Mouse (Mus musculus): ENCODE results near the gene Tdpoz2.
"Not testable (repeated sequence)": the region's sequence is repeated elsewhere in the genome, so short reads cannot be mapped to it uniquely, and the experiment has no call there.

The Tdpoz2 gene

DNA sequence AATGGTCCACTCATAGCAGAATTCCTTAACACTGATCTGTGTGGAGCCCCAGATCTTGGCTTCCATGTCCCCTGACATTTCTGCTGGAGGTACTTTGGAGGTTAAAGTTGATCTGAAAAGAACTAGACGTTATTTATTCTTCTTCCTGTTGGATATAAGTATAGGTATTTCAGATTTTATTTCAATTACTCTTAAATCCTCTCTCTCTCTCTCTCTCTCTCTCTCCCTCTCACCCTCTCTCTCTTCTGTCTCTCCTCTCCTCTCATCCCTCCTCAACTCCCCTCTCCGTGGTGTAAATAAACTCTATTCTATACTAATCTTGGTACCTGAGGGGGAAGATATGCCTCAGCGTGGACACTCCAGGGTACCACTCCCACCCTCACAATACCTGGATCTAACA is at the start of gene Tdpoz2:
Gene Tdpoz2 (minus strand): TSS at position 101 of the 400 bp plus-strand sequence.
- DNase-seq: no peak

DNA sequence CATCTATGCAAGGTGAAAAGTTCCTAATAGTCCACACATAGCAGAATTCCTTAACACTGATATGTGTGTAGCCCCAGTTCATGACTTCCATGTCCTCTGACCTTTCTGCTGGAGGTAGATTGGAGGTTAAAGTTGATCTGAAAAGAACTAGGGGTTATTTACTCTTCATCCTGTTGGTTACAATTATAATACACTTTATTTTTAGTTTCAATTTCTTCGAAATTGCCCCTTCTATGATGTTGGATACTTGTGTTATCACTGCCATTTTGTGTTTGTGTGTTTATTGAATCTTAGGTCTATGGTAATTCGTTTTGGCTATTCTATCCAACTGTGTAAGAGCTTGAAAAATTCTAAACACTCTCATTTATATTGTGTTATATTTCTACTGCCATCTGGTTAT is 40.5 kb upstream of the Tdpoz2 start, which contains the start of gene Gm37596:
Gene Gm37596 (minus strand): TSS at position 101 of the 400 bp plus-strand sequence.
- DNase-seq: not testable (repeated sequence)

DNA sequence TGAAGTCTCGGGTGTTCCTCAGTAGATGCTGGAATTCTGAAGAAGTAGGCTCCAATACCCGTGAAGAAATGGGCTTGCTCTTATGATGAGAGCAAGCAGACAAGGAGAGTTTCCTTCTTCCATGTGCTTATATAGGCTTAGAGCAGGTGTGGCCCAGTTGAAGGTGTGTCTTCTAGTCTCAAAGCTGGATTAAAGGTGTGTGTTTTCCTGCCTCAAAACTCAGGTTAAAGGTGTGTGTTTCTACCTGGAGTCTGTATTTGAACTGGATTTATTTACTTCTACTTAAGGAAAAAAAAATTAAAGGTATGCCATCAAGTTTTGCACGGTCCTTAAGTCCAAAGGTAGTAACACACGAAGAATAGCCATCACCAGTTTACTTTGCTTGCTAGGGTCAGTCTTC is 23.7 kb upstream of the Tdpoz2 start, which contains the start of gene Tdpoz1:
Gene Tdpoz1 (minus strand): TSS at position 101 of the 400 bp plus-strand sequence.
- DNase-seq: not testable (repeated sequence)

DNA sequence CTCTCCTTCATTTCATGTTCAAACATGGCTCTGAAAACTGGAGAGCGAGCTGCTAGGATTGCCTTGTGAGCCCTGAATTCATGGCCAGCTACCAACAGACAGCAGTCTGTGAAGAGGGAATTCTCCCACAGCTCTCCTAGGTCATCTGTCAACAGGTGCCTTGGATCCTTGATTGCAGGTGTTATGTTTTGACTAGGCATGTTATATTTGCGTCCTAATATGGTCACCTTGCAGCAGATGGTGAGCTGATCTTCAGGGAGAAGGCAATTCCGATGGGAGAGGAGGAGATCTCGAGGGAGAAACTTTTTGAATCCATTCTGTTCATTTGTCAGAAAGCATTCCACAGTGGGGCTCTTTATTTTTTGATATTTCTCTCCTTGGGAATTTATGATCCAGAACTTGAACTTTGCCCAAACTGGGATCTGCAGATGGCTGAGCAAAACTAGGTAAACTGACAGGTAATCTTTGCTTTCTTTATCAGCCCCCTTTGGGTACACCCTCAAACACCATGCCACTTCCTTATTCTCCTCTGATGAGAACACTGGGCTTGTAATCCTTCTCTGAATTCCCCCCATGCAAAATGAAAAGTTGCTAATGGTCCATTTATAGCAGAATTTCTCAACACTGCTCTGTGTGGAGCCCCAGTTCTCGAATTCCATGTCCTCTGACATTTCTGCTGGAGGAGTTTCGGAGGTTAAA is 18.5 kb upstream of the Tdpoz2 start:
- not testable (repeated sequence) for DNase-seq

DNA sequence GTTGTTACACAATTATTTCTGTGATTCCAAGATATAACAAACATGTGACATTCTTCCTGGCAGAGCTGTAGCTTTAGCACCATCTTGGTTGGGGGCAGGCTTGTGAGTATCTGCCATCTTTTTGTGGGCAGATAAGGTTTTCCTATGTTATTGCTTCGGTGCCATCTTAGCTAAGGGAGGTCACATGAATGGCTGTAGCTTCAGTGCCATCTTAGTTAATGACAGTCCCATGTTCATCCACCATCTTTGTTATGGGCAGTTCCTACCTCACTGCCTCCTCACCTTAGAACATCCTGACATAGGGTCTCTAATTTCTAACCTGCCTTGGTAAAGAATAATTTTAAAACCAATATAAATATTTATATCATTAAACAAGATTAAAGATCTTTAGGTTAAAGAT is 1.8 kb upstream of the Tdpoz2 start:
- no peak for DNase-seq

DNA sequence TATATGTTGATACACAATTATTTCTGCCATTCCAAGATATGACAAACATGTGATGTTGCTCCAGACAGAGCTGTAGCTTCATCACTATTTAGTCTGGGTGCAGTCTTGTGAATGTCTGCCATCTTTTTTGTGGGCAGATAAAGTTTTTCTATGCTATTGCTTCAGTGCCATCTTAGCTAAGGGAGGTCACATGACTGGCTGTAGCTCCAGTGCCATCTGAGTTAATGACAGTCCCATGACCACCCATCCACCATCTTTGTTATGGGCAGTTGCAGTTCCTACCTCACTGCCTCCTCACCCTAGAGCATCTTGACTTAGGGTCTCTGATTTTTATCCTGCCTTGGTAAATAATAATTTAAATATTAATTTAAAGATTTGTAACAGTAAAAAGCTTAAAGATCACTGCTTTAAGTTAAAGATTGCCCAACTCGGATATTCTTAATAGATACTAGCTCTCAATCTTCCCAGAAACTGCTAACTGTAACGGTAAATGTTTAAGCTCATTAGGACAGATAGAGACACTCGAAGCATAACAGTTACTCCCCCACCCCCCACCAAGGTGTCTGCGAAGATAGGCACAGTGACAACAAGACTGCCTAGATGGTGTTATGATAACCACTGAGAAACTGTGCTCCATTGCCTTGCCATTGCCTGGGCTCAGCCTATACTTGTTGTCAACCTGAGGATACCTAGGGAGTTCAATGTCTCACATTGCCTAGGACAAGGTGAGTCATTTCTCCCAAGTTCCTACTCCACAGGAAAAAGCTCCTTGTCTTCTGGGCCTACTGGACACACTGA is 21.4 kb downstream of the Tdpoz2 start:
- DNase-seq: not testable (repeated sequence)

DNA sequence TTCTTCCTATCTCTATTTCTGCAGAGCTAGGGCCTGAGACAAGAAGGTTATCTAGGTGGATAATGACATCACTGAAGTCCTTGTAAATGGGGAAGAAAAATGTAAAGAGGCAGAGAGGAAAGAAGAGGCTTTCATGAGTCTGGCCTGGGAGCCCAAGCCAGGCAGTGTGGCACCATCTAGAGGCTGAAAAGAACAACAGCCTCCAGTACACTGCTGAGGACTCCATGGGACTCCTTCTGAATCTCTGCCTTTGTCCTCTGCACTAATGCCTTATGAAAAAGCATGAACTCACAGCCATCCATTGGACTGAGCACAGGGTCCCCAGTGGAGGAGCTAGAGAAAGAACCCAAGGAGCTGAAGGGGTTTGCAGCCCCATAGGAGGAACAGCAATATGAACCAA is 43.5 kb downstream of the Tdpoz2 start:
- DNase-seq: peak; percentile 46

DNA sequence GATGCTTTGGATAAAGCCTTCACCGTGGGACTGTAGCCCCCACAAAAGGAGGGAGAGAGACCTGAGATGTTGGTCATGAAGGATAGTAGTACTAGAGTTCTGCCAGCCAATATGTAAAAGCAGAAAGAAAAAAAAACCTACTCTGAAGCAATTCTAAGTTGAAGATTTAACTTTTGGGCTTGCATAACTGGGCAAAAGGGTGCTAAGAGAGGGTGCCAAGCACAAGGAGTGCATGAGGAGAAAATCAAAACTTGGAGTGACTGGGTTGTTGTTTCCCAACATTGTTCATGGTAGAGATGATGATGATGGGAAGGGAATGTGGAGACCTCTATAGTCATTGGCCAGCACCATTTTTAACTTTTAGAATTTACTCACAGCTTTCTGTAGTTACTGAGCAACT is 50.6 kb downstream of the Tdpoz2 start:
- DNase-seq: no peak

All from lung, postnatal 36 days (tissue).